Mouse (Mus musculus) kidney, embryonic 16.5 days (tissue): Measurements from ENCODE around the gene Blm. TPM values are rescaled to one million over a fixed set of nuclear protein-coding genes. Genes with fewer than 3 reads are reported as not detected.

Experiments
- ATAC-seq: fragments of 200-750 bp; cut with Nextera tagmentation; 2 replicates; pipeline ENCODE4 v1.8.0; 2017; ENCODE audit warnings: moderate TSS enrichment; ENCODE audit not compliant: low FRiP score, low TSS enrichment
- H3K27ac ChIP-seq: fragments of 300-500 bp; sonication (generic); 2 replicates; pipeline ENCODE4 v1.5.1; 2014; ENCODE audit warnings: low read length
- H3K27me3 ChIP-seq: fragments of 300-500 bp; sonication (generic); 2 replicates; pipeline ENCODE4 v1.6.1; 2014; ENCODE audit warnings: low read length, control low read depth, mixed read lengths; ENCODE audit not compliant: insufficient read depth
- H3K36me3 ChIP-seq: fragments of 300-500 bp; sonication (generic); 2 replicates; pipeline ENCODE4 v1.6.1; 2014; ENCODE audit warnings: low read length, control low read depth, mixed read lengths; ENCODE audit not compliant: insufficient read depth
- H3K4me1 ChIP-seq: fragments of 300-500 bp; sonication (generic); 2 replicates; pipeline ENCODE4 v1.6.1; 2014; ENCODE audit warnings: low read length, control low read depth, mixed read lengths; ENCODE audit not compliant: insufficient read depth
- H3K4me2 ChIP-seq: fragments of 300-500 bp; sonication (generic); replicated peaks from 2 replicates; pipeline ENCODE4 v1.6.1; 2014; ENCODE audit warnings: low read depth, low read length
- H3K4me3 ChIP-seq: fragments of 300-500 bp; sonication (generic); 2 replicates; pipeline ENCODE4 v1.5.1; 2014; ENCODE audit warnings: mild to moderate bottlenecking, low read length
- H3K9ac ChIP-seq: fragments of 300-500 bp; sonication (generic); replicated peaks from 2 replicates; pipeline ENCODE4 v1.6.1; 2014; ENCODE audit warnings: low read length
- H3K9me3 ChIP-seq: fragments of 300-500 bp; sonication (generic); 2 replicates; pipeline ENCODE4 v1.6.1; 2016; ENCODE audit warnings: low read length, control low read depth
- WGBS: fragments of 180-500 bp; shearing (Covaris S2); extraction: QIAGEN DNeasy Blood & Tissue Kit; methylation state at CpG from one replicate; pipeline ENCODE4 v1.1.7; 2014; 5-methylcytosine and 5-hydroxymethylcytosine counted together
- polyA plus RNA-seq: library from polyadenylated mRNA; unstranded; fragments of >200 nt; fragmentation: Nextera tagmentation; extraction: Ambion mirVana; gene quantifications from 2 replicates; pipeline ENCODE4 v1.2.1, GENCODE M21; 2015

The Blm gene
- polyA plus RNA-seq, result 21.7 and 25.2 TPM in 2 replicates

DNA sequence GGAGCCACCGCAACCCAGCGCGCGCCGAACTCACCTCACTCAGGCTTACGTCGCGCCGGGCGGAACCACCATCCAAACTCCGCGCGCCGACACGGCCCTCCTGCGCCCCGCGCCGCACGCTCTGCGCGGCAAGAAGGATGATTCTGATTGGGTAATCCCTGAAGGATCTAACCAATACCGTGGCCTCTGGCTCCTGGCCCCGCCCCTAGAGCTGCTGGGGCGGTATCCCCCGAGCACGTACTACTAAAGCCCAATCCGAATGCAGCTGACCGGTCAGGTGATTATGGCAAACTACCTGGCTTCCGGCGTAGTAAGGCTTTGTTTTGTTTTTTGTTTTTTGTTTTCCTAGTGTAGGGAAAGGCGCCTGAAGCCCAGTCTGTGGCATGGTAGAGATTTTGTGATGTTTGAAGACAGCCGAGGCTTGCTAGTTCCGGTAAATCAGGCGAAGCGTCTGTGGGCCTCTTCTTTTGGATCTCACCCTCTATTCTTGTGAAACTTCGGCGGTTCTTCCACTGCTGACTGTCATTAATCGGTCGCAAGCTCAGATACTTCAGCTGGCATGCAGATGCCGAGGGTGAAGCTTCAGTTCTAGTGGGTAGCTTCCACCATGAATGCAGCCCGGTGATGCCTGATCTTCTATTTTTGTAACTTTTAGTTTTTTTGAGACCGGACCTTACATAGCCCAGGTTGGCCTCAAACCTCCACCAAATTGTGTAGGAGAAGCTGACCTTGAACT lies at the start of gene Blm:
Gene Blm (minus strand): TSS at position 111 of the 736 bp plus-strand sequence.
- under 1% methylated on average over 43 of the region's 43 CpGs for WGBS
- H3K4me2 ChIP-seq, result peak within 1 kb of the TSS; percentile 98

GRCm38 (mm10) chr7:80583981-80584380 lies 49.1 kb upstream of the Blm start:
- Histone ChIP-seq H3K36me3 (peaks cover 4% of the 10 kb centered on the region; the same call in 1 of the 2 replicates), H3K9ac (no peak overlapping the region), H3K4me3 (no peak overlapping the region), H3K27ac (no peak overlapping the region), H3K4me2 (no peak overlapping the region), H3K27me3 (no peaks in the 10 kb centered on the region), H3K9me3 (no peaks in the 10 kb centered on the region), H3K4me1 (peaks cover 28% of the 10 kb centered on the region)
- ATAC-seq, result no peak; the same call in 1 of the 2 replicates
- WGBS, result 27% methylated on average over 6 of the region's 6 CpGs

More for the DNA sequence above, at the start of gene Blm:
- Histone ChIP-seq H3K27me3 (no peaks in the 10 kb centered on the region), H3K36me3 (no peaks in the 10 kb centered on the region), H3K4me1 (peaks cover 12% of the 10 kb centered on the region), H3K9ac (peak within 1 kb of the TSS; percentile 77), H3K9me3 (no peaks in the 10 kb centered on the region), H3K4me3 (peak within 1 kb of the TSS; percentile 74), H3K27ac (peak within 1 kb of the TSS; percentile 88)
- peak; percentile 100 for ATAC-seq

DNA sequence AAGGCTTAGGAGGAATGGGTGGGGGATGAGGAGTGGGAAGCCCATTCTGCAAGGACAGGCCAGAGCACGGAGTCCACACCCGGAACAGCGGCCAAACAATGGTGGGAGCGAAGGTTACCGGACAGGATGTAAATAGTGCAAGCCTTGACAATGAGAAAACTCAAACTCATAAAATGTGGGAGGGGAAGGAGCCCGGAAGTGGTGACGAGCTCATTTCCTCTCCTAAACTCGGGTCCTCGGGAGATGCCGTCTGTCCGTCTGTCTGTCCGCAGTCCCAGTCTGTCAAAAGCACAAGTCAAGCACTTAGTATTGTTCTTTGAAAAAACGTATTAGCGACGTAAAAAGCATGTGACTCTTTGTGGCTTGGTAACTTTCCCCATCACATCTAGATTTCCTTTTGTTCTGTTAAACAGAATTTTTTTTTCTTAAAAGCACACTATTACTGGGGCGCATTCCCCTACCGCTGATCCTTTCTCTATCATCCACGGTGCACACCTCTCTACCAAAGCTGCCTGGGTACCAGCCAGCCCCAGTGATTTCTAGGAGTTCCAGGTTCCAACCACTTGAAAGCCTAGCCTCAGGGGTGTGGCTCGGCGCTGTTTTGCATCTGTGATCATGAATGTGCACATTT lies 48.0 kb upstream of the Blm start:
- no peaks in the 10 kb centered on the region for H3K9me3 ChIP-seq
- H3K27ac ChIP-seq, result peak overlapping the region; percentile 51; the same call in 1 of the 2 replicates
- 37% methylated on average over 20 of the region's 20 CpGs for WGBS
- peak overlapping the region; percentile 45 for H3K4me2 ChIP-seq
- 0 out of 2 replicates have a peak, but pooled peaks have one; percentile 39 for ATAC-seq
- no peaks in the 10 kb centered on the region for H3K27me3 ChIP-seq
- H3K4me1 ChIP-seq, result peaks cover 25% of the 10 kb centered on the region
- H3K36me3 ChIP-seq, result no peaks in the 10 kb centered on the region
- peak overlapping the region; percentile 31; the same call in 1 of the 2 replicates for H3K9ac ChIP-seq
- H3K4me3 ChIP-seq, result peak overlapping the region; percentile 7; the same call in 1 of the 2 replicates

DNA sequence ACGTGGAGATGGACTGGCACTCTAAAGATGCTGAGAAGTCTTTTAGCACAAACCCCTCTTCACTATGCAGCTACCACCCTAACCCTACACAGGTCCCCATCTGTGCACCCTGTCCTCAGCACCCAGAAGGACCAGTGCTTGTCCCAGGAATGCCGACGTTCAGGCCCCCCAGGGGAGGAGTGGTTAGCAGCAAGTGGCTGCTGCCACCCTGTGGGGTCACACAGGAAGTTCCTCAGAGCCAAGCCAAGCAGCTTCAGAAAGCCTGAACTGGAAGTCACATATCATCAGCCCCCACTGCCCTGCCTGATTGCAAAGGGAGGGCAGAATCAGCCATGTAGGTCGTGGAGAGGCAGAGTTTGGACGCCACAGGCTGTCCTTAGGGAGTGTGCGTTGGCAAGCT lies 45.4 kb upstream of the Blm start:
- Histone ChIP-seq H3K4me2 (no peak overlapping the region), H3K9ac (no peak overlapping the region), H3K36me3 (no peaks in the 10 kb centered on the region), H3K27ac (no peak overlapping the region), H3K9me3 (no peaks in the 10 kb centered on the region), H3K4me3 (no peak overlapping the region), H3K4me1 (peaks cover 5% of the 10 kb centered on the region), H3K27me3 (no peaks in the 10 kb centered on the region)
- WGBS, result 19% methylated on average over 6 of the region's 6 CpGs
- ATAC-seq, result no peak

DNA sequence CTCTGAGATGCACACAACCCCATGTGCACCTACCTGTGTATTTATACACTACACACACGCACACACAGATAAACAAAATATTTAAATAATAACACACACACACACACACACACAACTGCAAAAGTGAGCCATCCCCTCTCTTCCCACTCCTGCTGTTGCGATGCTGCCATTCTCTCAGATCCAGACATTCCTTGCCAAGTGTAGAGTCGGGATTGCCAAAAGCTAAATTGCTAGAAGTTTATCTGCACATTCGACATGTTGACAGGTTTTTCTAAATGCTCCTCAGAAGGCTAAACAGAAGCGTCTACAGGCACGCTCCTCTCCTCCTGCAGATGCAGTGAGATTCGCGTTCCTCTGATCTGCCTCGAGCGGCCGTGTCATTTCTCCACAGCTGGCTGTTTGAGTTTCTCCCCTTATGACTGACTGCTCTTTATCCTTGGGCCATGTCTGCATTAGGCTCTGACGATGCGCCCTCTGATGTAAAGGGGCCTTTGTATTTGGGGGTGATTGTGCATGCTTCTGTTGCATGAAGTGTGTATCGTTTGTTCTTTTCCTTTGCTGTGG lies 42.6 kb upstream of the Blm start:
- Histone ChIP-seq H3K36me3 (no peaks in the 10 kb centered on the region), H3K27me3 (no peaks in the 10 kb centered on the region), H3K4me2 (no peak overlapping the region), H3K4me1 (peaks cover under 1% of the 10 kb centered on the region), H3K27ac (no peak overlapping the region), H3K9me3 (no peaks in the 10 kb centered on the region), H3K9ac (no peak overlapping the region), H3K4me3 (no peak overlapping the region)
- no peak for ATAC-seq
- 76% methylated on average over 14 of the region's 14 CpGs for WGBS

GRCm38 (mm10) chr7:80576626-80577025 lies 41.7 kb upstream of the Blm start:
- Histone ChIP-seq H3K27ac (no peak overlapping the region), H3K4me3 (no peak overlapping the region), H3K4me1 (no peaks in the 10 kb centered on the region), H3K36me3 (no peaks in the 10 kb centered on the region), H3K9ac (no peak overlapping the region), H3K4me2 (no peak overlapping the region), H3K9me3 (no peaks in the 10 kb centered on the region), H3K27me3 (no peaks in the 10 kb centered on the region)
- WGBS, result 71% methylated on average over 3 of the region's 3 CpGs
- no peak for ATAC-seq

DNA sequence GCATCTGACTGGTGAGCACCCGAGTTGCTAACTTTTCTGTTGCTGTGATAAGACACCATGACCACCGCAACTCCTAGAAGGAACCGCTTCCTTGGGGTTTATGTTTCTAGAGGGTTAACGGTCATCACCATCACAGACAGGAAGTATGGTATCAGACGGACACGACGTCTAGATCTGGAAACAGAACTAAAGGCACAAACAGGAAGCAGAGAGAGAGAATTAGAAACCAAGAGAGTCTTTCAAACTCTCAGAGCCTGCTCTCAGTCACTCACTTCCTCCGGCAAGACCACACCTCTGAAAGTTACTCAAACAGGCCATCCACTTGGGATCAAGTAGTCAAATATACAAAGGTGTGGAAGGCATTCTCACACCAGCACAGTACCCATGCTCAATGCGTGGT lies 40.8 kb upstream of the Blm start:
- no peak overlapping the region for H3K4me2 ChIP-seq
- 72% methylated on average over 9 of the region's 9 CpGs for WGBS
- no peaks in the 10 kb centered on the region for H3K4me1 ChIP-seq
- no peak overlapping the region for H3K27ac ChIP-seq
- no peaks in the 10 kb centered on the region for H3K9me3 ChIP-seq
- H3K36me3 ChIP-seq, result no peaks in the 10 kb centered on the region
- H3K9ac ChIP-seq, result no peak overlapping the region
- H3K4me3 ChIP-seq, result no peak overlapping the region
- H3K27me3 ChIP-seq, result no peaks in the 10 kb centered on the region
- ATAC-seq, result no peak

DNA sequence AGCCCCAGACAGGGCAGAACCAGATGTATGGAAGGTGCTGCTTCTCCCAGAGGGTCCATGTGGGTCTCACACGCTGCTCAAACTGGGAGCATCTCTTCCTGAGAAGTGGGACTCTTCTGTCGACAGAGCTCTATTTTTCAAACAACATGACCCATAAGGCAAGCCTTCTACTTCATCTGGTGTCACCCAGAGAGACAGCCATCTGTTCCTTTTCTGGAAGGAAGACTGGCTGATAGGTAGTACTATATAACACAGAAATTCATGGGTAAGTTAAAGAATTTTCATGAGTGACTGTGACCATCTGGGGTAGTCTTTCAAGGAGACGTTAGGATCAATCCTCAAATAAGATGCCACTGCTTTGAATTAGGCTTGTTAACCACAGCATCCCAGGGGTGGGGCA lies 38.2 kb upstream of the Blm start:
- Histone ChIP-seq H3K36me3 (no peaks in the 10 kb centered on the region), H3K27ac (no peak overlapping the region), H3K4me2 (no peak overlapping the region), H3K27me3 (no peaks in the 10 kb centered on the region), H3K4me1 (no peaks in the 10 kb centered on the region), H3K9me3 (no peaks in the 10 kb centered on the region), H3K4me3 (no peak overlapping the region), H3K9ac (no peak overlapping the region)
- 65% methylated on average over 3 of the region's 3 CpGs for WGBS
- ATAC-seq, result no peak

GRCm38 (mm10) chr7:80567982-80568381 lies 33.1 kb upstream of the Blm start:
- WGBS, result 86% methylated on average over 8 of the region's 8 CpGs
- H3K36me3 ChIP-seq, result no peaks in the 10 kb centered on the region
- no peaks in the 10 kb centered on the region for H3K27me3 ChIP-seq
- no peaks in the 10 kb centered on the region for H3K4me1 ChIP-seq
- no peaks in the 10 kb centered on the region for H3K9me3 ChIP-seq
- H3K4me3 ChIP-seq, result no peak overlapping the region
- ATAC-seq, result no peak
- H3K27ac ChIP-seq, result no peak overlapping the region
- H3K4me2 ChIP-seq, result no peak overlapping the region
- H3K9ac ChIP-seq, result no peak overlapping the region

DNA sequence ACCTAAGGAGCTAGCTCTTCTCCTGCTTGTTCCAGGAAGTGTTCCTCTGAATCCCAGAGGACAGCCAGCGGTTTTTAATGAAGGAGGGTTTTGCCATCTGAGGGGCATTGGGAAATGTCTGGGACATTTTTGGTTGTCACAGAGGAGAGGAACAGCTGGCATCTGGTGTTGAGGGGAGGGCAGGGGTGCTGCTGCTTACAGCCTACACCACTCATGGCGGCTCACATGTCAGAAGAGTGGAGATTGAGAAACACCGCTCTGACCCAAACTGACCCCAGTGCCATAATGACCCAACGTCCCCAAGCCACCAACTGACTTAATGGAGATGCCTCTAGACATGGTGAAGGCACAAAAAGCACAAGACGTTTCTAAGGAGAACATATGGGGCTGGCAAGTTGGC lies 27.0 kb upstream of the Blm start:
- no peak overlapping the region for H3K4me3 ChIP-seq
- H3K27me3 ChIP-seq, result no peaks in the 10 kb centered on the region
- H3K4me2 ChIP-seq, result no peak overlapping the region
- H3K9ac ChIP-seq, result no peak overlapping the region
- H3K36me3 ChIP-seq, result no peaks in the 10 kb centered on the region
- ATAC-seq, result no peak
- WGBS, result 62% methylated on average over 5 of the region's 5 CpGs
- no peaks in the 10 kb centered on the region for H3K4me1 ChIP-seq
- H3K9me3 ChIP-seq, result no peaks in the 10 kb centered on the region
- H3K27ac ChIP-seq, result no peak overlapping the region
